Mouse (Mus musculus) thymus, postnatal 10 days (tissue): Measurements from ENCODE around the gene Fbn1.

Experiments used
- DNase-seq, 2 experiments: peaks; one replicate each; pipeline ENCODE4 v3.0.0; 2021; ENCODE audit warnings: low spot score in 2 of 2

Fbn1 gene

DNA sequence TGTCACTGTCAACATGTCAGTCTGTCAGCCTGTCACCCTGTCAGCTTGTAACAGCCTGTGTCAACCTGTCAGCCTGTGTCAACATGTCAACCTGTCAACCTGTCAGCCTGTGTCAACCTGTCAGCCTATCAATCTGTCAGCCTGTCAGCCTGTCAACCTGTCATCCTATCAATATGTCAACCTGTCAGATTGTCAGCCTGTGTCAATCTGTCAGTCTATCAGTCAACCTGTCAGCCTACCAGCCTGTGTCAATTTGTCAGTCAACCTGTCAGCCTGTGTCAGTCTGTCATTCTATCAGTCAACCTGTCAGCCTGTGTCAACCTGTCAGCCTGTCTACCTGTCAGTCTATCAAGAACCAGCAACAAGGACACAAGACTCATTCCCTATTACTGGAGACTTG, 6.3 kb downstream of the Fbn1 start:
- no peak for DNase-seq

DNA sequence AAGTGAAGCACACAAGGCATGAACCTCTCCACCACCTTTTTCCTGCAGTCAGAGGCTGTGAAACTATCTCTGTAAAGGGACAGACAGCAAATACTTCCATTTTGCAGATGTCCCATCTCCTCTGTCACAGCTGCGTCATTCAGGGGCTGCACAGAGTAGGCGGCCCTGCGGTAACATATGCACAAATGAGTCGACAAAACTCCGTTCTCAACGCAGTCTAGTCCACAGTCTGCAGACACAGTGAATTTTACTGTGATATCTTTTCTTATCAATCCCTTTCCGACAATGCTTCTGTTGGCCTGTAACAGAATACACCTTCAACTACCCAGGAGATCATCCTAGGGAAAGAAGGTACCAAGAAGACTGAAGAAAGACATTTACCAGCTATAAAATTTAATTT, 9.6 kb downstream of the Fbn1 start:
- DNase-seq = no peak

DNA sequence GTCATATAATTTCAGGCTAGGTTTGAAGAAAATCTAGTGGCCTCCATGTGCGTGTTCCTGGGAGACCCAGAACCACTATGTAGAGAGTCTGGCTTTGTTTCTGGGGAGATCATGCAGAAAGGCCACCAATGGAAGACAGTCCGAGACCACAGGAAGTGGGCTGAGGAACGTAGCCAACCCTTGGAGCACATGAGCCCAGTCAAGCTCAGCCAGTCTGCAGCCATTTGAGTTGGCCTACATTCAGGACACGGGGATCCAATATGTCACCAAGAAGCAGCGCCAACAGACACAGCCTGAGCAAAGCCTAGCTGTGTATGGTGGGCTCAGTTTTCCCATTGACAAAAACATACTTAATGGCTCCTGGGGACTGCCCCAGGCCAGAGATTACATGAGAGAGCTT, 11.1 kb downstream of the Fbn1 start:
- no peak for DNase-seq

DNA sequence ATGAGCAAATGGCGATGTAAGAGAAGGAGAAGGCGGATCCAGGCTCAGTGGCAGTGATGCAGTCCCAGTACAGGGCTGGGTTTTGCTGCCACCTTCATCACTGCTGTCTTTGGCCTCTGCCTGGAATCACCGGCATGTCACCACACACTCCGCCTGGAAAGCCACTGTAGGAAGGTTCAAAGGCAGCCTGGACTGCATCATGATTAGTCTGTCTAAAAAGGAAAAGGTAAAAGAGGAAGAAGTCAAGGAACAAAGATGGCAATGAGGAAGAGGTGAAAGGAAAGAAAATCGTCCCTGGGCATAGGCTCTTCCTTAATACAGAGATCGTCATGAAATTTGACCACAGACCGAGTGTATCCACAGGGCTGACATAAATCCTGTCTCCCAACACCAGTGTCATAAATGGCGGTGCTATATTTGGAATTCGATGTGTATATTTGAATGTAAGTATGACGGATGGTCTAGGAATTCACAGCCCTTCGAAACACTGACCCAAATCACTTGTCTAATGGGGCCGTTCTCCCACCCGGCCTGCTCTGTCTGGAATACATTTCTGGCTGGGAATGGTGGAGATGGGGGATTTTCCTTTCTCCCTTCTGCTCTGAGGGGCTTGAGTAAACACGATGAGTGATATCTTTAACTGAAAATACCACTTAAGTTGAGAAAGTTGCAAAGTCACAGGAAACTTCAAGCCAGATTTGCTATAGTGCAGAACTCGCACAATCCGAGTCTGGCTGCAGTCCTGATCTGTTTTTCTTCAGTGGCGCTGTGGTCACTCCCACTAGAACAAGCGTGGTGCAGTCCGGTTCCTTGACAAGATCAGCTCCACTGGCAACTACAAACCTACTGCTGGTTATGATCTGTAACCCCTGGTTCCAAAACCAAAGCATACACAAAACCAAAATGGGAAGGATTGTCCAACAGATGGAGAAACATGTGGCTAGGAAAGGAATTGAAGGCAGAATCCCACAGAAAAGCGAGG, 12.7 kb downstream of the Fbn1 start:
- DNase-seq = no peak

DNA sequence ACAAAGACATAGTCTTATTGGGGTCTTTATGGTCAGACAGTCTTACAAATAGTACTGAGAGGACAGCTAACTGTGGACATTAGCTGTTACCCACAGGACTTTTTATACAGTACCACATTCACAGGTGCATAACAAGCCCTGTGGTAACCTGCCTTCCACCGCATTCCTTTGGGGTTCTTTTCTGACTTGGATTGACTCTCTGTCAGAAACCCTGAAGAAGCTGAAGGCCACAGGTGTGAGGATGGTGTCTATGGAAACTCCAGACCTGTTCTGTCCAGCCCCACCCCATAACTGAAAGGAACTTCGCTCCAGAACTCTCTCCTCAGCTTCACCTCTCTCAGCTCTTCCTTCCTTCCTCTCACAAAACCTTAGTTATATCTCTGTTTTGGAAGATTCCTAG, 13.5 kb downstream of the Fbn1 start:
- DNase-seq = no peak

DNA sequence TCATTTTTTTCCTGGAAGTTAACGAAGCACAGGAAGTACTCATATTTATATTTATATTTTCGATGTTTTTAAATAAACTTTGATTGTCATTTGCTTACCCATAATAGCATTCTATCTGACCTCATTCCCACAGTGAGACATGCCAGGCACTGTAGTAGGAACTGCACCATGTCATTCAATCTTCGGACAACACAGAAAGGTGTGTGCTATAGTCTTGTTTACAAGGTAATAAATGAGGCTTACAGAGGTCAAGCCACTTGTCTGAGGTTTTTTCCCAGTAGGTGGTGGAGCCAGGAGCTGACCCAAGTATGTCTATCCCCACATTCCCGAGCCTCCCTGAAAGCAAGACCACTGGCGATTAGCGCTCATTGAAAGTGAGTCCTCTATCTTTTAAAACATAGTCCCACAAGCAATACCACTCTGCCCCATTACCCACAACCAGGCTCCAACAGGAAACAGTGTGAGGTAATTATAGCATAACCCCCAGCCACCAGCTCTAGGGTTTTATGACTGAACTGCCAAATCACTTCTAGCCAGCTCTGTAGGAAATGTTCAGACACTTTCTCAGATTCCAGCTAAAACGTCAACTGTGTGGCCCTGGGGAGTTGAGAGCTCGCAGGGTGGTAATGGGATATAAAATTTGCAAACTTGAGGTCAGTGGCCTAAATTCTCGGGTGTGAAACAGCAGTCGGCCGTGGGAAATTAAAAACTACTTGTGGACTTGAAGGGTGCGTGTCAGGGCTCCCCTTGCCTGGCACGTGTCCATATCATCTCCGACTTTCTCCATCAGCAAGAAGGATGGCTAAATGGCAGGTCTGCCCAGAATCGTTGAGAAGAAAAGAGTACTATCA, 15.5 kb downstream of the Fbn1 start:
- DNase-seq = no peak

DNA sequence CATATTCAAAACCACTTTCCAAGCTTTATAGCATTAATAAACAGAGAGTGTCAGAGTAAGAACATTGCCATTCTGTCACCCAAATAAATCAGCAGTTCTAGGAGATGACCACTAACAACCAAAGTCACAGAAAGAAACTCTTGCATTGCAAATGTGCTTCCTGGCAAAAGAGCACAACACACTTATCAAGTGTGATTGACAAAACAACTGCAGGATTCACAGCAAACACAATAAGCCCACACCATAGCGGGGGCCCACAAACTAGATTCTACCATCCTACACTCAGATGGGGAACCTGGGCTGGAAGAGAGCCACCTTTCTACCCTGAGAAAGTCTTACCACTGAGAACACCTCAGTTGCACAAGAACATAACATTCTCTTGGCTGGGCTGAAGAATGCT, 17.8 kb downstream of the Fbn1 start:
- DNase-seq = no peak

DNA sequence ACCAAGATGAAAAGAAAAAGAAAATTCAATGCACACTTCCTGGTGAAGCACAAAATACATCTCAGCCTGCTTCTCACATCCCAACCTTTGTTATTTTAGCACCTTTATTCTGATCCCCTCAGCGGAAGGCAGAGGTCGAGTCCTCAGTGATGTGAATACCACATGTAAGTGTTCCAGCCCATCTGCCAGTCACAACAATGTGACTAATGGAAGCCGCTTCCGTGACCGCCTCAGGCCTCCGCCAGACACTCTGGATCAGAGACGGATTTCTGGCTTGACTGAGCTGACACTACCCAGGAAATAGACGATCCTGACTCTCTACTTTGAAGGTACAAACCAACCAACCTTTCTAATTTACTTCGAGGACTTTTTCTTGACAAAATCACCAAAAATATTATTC, 22.9 kb downstream of the Fbn1 start:
- DNase-seq = no peak

DNA sequence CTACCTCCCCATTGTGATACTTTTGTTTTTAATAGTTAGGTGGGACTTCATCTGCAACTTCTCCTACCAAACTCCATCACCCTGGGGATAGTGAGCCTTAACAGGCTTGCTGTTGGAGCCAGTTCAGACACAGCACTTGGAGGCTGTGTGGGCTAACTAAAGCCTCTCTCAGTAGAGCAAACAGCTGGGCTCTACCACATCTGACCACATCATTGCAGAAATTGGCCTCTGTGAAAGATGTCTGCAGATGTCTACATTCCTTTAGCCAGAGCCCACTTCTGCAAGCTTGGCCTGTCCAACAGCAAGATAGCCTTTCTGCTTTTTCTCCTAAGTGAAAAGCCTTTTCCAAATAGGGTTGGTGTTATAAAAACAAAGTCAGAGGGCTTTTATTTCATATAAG, 23.6 kb downstream of the Fbn1 start:
- no peak for DNase-seq

DNA sequence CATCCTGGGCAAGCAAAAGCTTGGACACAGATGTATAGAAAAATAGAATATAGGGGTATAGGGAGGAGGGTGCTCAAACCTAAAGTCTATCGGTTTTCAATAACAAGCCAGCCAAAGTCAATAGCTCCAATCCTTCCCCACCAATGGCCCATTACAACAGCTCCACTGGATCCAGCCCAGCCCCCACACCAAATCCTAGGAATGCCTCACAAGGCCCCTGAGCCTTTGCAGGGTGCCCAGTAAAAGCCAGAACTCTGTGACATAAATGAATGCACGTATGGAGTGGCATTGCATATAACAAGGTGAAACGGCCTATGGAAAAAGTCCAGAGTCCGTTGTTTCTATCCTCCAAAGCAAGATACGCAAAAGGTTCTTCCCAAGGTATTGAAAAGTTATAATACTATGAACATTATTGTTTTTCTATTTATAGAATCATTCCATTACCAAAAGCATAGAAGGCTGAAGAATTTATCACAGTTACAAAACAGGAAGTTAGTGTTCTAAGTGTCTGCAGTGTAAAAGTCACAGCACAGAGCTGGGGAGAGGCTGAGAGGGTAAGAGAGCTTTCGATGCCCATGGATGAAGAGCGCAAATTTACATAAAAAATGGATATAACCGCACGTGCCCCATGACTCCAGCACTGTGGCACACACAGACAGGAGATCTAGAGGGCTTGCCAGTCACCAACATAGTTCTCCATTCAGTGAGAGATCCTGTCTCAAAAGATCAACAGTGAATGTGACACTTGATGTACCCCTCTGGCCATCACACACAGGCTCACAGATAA, 26.1 kb downstream of the Fbn1 start:
- no peak for DNase-seq

DNA sequence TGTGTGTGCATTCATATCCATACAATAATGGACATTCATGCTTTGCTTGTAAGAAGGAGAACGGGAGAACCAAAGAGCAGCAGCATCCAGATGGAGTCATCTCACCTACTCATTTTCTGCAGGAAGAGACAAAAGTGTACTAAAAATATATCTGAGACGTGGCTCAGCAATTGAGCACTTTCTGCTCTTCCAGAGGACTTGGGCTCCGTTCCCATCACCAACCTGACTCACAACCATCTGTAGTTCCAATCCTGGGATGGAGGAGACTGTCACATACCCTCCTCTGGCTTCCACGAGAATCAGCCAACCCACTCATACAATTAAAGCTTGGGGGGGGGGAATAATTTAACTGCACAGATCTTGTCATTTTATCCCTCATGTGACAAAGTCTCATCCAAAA, 26.7 kb downstream of the Fbn1 start:
- no peak for DNase-seq

DNA sequence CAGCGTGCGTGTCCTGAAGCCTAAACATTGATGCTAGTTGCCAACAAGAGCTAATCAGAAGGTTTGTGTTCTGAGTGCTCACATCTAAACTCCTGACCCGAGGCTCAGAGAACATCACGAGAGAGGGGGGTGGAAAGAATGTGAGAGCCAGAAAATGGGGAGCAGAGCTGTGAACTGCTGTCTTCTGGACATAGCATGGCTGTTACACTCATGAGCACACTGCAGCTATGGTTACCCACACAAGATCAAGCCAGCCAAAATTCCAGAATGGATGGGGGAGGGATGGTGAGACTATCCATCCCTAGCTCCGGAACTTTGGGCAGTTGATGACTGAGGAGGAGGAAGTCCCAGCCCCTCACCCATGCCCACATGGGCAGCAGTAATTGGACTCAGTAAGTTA, 27.7 kb downstream of the Fbn1 start:
- no peak for DNase-seq

DNA sequence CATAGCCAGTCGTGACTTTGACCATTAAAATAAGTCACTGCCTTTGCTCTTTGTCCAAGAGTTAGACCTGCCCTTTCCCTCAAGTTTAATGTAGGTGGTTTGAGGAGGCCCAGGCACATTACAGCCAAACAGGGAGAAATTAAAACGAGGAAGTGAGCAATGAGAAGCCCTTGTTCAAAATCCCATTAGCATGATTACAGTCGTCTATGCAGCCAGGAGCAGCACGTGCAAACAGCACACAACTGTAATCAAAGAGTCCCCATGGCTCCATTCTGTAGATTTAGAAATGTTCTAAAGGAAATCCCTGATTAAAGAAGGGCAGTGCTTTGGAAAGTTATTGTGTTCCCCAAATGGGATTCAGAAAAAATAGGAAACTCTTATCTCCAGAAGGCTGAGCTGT, 29.1 kb downstream of the Fbn1 start:
- DNase-seq = no peak

DNA sequence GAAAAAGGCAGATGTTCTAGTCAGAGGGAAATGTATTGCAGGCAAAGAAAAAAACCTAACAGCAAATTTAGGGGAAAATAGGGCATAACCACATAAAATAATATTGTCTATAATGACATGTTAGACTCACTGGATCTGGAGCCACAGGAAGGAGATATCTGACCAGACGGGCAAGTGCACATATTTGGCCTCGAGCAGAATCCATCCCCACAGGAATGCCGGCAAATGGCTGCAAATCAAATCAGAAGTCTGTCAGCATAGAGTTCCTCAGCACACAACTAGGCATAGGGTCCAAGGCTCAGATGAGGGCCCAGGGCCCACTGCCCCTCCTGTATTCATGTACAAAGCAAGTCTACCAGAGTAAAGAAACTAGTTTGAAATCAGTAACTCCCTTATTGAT, 30.4 kb downstream of the Fbn1 start:
- no peak for DNase-seq

DNA sequence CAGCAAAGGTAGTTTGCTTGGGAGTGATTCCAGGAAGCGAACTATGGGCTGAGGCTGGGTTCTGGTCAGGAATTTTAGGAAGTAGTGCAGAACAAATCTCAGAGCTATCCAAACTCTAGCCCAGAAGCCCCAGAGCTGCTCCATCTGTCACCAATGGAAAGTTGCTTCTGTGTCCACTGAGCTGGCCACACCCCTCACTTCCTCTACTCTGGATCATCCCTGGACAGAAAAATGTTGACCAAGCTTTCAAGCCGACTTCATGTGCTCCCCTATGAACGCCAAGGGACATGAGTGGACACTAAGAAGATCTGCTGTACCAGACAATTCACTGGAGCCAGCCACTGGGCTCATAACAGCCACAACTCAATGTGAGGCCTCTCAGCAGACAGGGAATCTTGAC, 31.6 kb downstream of the Fbn1 start:
- no peak for DNase-seq

DNA sequence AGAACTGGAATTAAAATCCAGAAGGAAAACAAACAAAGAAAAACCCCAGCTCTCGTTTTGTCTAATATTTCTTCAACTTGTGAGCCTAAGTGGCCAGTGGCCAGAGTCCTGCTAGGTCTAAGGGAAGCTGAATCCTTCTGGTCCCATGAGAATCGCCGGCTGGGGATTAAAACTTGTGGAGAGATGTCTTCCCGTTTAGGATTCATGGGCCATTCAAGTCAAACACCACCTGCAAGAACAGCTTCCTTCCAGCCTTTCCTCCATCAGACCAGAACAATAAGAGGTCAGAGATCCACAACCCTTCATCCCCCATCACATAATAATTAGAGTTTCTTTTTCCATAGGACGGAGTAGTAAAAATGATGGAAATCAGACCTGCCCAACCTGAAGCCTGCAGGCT, 33.1 kb downstream of the Fbn1 start:
- DNase-seq = no peak

DNA sequence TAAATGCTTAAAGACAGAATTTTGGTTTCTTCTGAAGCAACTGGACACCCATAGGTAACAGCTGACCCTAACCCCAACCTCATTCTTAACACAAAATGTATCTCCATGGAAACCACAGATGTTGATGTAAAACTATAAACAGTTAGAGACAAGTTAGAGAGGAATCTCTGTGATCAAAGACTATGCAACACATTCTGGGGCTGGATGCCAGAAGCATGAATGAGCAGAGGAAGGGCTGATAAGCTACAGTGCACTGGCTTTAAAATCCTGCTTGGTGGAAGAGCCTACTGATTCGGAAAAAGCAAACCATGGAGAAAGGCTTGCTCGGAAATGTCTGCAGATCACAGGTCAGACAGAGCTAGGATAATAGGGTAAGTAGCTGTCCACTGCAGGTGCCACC, 34.6 kb downstream of the Fbn1 start:
- DNase-seq = no peak

DNA sequence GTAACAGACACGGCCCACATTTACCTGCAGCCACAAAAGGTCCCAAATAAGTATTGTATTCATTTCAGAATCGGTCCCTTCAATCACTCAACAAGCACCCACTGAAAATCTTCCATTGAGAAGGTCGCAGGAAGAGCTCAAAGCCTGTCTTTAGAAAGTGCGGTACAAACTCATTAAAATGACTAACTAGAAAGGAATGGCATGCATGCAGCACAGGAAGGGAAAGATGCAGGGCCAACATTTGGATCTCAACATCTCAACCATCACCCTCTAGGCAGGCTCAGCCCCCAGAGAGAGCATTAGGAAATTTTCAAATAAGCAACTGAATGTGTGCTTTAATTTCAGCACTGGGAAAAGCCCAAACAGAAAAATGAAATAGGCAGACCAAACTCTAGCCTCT, 36.1 kb downstream of the Fbn1 start:
- no peak for DNase-seq

DNA sequence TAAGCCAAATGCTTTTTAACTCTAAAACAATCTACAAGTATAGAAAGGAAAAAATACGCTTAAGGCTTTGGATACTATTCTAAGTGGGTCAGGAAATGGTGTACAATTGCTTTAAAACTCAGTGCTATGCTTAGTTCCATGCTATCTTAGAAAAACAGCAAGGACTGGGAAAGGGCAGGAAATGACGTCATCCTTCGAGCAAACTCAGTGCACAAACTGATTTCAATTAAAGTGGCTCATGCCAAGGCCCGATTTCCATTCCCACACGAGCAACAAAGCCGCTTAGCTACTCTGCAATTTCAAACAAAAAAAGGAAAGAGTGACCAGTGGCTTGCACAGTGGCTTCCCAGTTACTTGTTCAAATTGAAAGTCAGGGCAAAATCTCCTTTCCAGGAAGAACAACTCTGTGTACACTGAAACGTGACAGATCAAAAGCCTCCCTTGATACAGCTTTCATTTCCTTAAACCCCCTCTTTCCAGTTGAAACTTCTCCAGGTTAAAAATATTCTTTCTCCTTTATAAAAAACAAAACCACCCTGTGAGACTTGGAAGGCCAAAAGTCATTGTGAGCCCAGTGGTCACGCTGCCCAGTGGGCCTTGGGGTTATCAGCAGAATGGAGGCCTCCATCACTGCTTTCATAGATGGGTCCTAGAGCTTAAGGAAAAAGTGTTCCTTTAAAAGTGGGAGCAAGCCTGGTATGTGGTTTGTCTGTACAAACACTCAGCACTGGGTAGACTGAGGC, 37.1 kb downstream of the Fbn1 start:
- no peak for DNase-seq

DNA sequence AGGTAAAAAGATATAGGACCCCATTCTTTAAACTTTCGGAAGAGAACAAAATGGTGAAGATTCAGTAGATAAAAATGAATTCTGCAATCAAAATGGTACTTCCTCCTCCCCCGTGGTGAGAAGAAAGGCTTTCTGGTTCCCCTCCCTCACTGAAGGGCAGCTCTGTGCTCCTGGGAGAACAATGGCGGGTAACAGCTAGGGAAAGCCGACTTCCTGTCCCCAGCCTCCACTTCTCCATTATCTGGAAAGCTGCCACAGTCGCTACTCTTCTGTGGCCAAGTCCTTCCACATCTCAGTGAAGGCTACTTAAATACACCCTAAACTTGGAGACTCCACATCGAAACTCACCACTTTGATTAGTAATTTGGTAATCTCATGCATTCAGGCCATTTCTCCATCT, 43.8 kb downstream of the Fbn1 start:
- DNase-seq = no peak

DNA sequence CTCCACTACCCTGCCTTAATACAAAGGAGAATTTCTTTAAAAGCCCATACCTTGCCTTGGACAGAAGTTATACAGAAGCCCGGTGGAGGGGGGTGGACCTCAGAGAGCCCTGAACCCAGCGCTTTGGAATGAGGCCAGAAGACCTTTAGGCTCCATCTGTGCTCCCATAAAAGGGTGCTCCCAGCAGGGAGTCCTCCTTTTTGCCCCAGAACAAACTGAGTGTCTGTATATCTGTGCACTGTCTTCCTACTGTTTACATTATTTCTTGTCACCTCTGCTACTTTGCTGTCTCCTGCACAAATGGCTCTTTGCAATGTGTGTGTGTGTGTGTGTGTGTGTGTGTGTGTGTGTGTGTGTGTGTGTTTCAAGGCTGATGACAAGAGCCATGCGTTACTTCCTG, 48.7 kb downstream of the Fbn1 start:
- no peak for DNase-seq
